Comparison of ENCODE assay signal across 35 mouse cellular contexts in genomic region chr6:115489831-115490230, GRCm38 (mm10).
"Had no signal": no experiment of that assay in that cellular context is flagged by ENCODE, and none has a peak within 500 bp of the region (broad histone marks: within the 10 kb centered on the region; RNA-seq: fewer than 3 reads in every experiment).

No protein-coding gene starts in this region.

- H3K4me2 ChIP-seq: heart, embryonic 12.5 days; heart, embryonic 13.5 days; heart, embryonic 15.5 days; hindbrain, embryonic 12.5 days; hindbrain, embryonic 13.5 days; hindbrain, embryonic 14.5 days; hindbrain, embryonic 15.5 days; intestine, embryonic 15.5 days; kidney, embryonic 15.5 days had no signal

- ATAC-seq: hindbrain, embryonic 16.5 days; hindbrain, postnatal 0 days; inflammation-experienced regulatory T-cells, adult 6 months; intestine, embryonic 15.5 days; intestine, embryonic 16.5 days; intestine, postnatal 0 days had no signal

- H3K27me3 ChIP-seq: heart, embryonic 15.5 days; hindbrain, embryonic 12.5 days; hindbrain, embryonic 13.5 days; hindbrain, embryonic 15.5 days; intestine, embryonic 15.5 days; kidney, embryonic 15.5 days had no signal

- H3K27ac ChIP-seq: heart, embryonic 10.5 days; heart, embryonic 13.5 days; heart, embryonic 15.5 days; hindbrain, embryonic 10.5 days; hindbrain, embryonic 12.5 days; hindbrain, embryonic 13.5 days; hindbrain, embryonic 14.5 days; hindbrain, embryonic 15.5 days; hindbrain, postnatal 0 days; intestine, embryonic 15.5 days; kidney, embryonic 15.5 days; kidney, postnatal 0 days; layer of hippocampus, adult 2 months; left cerebral cortex, adult 2 months had no signal

- H3K36me3 ChIP-seq: heart, embryonic 10.5 days; heart, embryonic 12.5 days; heart, embryonic 13.5 days; heart, embryonic 15.5 days; hindbrain, embryonic 10.5 days; hindbrain, embryonic 12.5 days; hindbrain, embryonic 13.5 days; hindbrain, embryonic 15.5 days; intestine, embryonic 15.5 days; kidney, embryonic 15.5 days had no signal

- DNase-seq: heart, postnatal 10 days; heart, postnatal 14 days; heart, postnatal 36 days; heart, postnatal 4 days; kidney, adult 11 months; kidney, adult 18-20 months; kidney, adult 2 months; kidney, adult 8-10 months; kidney, adult 9 months; kidney, postnatal 10 days; kidney, postnatal 14 days; kidney, postnatal 25 days; kidney, postnatal 36 days; kidney, postnatal 4 days; layer of hippocampus, adult 9-11 months; layer of hippocampus, postnatal 36 days had no signal

- H3K9me3 ChIP-seq: heart, embryonic 10.5 days; heart, embryonic 12.5 days; heart, embryonic 13.5 days; heart, embryonic 15.5 days; hindbrain, embryonic 10.5 days; hindbrain, embryonic 12.5 days; hindbrain, embryonic 13.5 days; hindbrain, embryonic 15.5 days; intestine, embryonic 15.5 days; kidney, embryonic 15.5 days had no signal

- H3K4me3 ChIP-seq: heart, embryonic 10.5 days; heart, embryonic 12.5 days; heart, embryonic 13.5 days; heart, embryonic 15.5 days; hindbrain, embryonic 10.5 days; hindbrain, embryonic 12.5 days; hindbrain, embryonic 13.5 days; hindbrain, embryonic 15.5 days; intestine, embryonic 15.5 days; kidney, embryonic 15.5 days; layer of hippocampus, adult 2 months; left cerebral cortex, adult 2 months had no signal

- H3K9ac ChIP-seq: heart, embryonic 12.5 days; heart, embryonic 13.5 days; heart, embryonic 15.5 days; hindbrain, embryonic 12.5 days; hindbrain, embryonic 13.5 days; hindbrain, embryonic 14.5 days; hindbrain, embryonic 15.5 days; intestine, embryonic 15.5 days; kidney, embryonic 15.5 days had no signal

- H3K4me1 ChIP-seq: heart, embryonic 12.5 days; heart, embryonic 15.5 days; hindbrain, embryonic 10.5 days; hindbrain, embryonic 12.5 days; hindbrain, embryonic 13.5 days; hindbrain, embryonic 15.5 days; intestine, embryonic 15.5 days; kidney, embryonic 15.5 days had no signal
